Mouse (Mus musculus) lung, postnatal 0 days (tissue): ENCODE results near the gene Zmat1.

Source experiments
- CTCF ChIP-seq: IDR thresholded peaks from 2 replicates; pipeline ENCODE4 v1.5.1; 2016; ENCODE audit warnings: antibody characterized with exemption, mild to moderate bottlenecking
- EP300 ChIP-seq: IDR thresholded peaks from 2 replicates; pipeline ENCODE4 v1.6.1; 2016; ENCODE audit warnings: antibody characterized with exemption, mild to moderate bottlenecking, control low read depth

DNA sequence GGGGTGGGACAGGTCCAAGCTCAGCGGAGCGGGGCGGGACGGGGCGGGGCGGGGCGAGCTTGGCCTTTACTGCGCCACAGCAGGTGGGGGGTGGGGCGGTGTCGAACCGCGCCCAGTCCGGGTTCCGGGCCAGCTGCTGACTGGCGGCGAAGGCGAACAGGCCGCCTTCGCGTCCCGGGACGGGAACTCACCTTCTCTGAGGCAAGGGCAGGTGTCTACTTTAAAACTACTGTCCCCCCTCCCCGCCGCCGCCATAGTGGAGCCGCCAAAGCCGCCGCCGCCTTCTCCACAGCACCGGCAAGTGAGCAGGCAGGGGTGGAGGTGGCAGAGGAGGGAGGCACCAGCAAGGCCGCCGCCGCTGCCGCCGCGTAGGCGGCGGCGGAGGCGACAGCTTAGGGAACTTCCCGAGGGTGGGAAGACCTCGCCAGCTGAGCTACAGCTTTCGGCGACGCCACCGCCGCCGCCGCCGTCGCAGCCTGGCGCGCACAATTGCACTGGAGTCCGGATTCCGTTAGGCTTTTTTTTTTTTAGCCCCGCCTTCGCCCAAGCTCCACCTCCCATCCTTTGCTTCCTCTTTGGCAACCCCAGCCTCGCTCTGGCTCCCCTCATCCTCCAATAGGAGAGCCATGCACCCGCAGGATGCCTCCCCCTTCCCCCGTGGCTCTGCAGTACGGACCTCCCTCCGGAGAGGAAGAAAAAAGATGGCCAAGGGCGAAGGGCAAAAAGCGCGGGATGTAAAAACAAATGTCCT, at the start of gene Zmat1:
- no peak for TF ChIP-seq EP300
- TF ChIP-seq CTCF, result no peak
